Mouse (Mus musculus) right cerebral cortex, adult 2 months (tissue): ENCODE measurements around the gene Mest.
A peak's percentile ranks its signal among the peaks of the same experiment; 100 is the strongest.

ENCODE experiments used
- DNase-seq, 2 experiments: peaks; one replicate each; pipeline ENCODE4 v3.0.0; 2021 to 2022; ENCODE audit warnings: low spot score in 2 of 2

Gene Mest

DNA sequence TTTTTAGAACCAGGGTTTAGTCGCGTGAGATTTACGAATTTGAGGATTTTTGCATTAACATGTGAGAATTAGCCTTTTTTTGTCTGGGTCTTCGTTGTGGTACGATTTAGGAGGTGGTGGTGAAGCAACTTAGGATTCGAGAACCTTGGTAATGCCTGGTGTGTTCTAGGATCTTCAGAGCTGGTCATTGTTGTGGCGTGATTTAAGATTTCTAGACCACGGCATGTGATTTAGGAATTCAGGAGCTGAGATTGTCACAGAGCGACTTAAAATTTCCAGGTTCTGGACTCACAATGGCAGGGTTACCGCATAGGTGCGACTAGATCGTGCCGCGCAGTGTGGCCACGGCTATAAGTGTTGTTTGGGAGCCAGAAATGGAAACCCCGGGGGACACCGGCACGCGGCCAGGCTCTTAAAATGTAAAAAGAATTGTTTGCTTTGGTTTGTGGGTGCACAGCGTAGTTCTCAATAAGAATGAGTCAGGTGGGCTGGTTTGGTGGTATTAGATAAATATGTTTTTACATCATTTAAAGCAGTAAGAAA is 15.2 kb downstream of the Mest start:
- no peak for DNase-seq

DNA sequence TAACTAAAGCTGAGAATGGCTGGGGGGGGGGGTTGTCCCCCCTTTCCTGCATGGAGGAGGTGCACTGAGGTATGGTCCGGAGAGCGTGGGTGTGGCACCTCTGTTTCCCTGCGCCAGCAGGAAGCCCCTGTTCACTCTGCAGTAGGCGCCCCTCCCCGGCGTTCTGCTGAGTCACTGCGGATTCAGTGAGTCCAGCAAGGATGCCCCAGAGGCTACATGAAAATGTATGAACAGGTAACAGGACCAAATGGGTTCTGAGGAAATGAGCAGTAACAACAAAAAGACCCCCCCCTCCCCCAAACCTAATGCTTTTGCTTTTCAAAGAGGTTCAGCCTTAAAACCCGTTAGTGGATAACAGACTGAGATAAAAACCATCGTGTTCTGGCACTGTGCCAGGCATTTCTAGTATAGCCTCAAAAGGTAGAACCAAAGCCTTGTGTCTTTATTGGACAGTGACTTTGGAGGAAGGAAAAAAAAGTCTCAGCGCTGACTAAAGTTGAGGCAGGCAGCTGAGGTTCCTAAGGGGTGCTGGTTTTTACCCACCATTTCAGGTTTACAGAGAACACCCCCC is 15.9 kb downstream of the Mest start:
- DNase-seq: no peak

DNA sequence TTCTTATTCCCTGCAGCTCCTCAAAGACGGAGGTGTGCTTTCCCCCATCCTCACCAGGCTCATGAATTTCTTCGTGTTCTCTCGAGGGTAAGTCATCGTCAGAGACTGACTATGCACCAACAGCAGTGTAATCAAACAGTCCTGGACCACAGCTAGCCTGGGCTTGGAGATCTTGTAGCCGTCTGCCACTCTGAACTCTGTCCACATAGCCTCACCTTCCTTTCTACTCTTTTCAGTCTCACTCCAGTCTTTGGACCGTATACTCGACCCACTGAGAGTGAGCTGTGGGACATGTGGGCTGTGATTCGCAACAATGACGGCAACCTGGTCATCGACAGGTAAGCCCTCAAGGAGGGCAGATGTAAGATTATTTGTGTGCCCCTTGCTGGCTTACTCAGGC is 21.5 kb downstream of the Mest start:
- no peak for DNase-seq

DNA sequence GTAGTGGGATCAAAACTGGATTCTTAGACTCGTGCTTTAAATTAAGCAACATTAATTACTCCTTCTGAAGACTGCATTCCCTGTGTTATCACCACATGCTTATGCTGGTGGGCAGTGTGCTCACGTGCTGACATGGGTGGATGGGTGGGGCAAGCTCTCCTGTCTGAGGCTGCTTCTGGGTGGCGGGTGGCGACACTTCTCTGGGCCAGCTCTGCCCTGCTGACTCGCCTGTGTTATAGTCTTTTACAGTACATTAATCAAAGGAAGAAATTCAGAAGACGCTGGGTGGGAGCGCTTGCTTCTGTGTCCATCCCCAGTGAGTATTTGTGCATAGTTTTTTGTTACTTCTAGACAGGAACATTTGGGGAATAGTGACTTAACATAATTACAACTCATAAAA is 22.2 kb downstream of the Mest start:
- DNase-seq: no peak

DNA sequence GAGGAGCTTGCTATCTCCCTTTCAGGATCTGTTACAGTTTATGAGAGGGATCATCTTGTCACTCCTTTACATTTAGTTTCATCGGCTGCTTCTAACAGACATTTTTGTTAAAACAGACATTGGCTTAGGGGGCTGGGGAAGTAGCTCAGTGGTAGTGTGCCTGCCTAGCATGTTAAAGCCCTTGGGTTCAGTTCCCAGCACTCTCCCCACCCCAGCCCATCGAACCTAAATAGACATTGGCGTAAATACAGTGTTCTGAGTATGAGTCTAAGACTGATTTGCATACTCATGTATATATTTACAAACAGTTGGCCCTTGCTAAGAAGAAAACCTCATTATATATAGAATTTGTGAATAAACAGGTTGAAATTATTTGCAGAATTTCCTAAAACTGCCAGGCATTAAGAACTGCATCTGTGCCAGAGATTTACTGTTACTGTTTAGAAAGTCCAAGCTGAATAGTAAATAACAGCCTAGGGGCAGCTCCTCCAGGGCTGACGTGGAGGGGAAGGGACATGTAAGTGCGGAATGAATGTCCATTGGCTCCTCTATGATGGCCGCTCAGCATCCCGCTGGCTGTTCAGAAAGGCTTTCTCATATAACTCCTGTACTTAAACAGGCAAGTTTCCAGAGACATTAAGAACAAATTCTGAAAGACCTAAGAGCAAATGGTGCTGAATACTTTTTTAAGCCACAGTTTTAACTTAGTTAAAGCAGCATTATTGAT is 24.4 kb downstream of the Mest start:
- DNase-seq: no peak

DNA sequence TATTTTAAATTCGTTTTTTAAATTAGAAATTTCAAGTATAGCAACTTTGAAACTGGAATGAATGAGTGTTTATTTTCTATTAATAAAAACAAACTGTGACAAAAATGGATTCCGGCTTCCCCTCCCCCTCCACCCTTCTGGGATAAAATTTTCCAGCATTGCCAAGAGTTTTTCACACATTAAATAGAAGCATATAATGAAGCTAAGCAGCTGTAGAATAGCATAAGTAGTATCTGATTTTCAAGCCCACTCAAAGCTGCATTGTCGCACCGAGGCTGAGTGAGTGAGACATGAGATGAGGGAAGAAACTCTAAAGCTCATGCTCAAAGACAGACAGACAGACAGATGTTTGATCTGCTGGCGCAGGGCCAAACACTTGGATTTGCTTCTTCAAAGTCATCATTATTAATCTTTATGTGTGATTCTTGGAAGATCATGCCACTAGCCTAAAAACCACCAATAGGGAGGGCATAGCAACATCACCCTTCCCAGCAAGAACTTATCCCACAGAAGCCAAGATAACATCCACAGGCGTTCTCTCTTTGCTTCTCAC is 25.1 kb downstream of the Mest start:
- DNase-seq: peak in 1 of 2 experiments; percentile 37

DNA sequence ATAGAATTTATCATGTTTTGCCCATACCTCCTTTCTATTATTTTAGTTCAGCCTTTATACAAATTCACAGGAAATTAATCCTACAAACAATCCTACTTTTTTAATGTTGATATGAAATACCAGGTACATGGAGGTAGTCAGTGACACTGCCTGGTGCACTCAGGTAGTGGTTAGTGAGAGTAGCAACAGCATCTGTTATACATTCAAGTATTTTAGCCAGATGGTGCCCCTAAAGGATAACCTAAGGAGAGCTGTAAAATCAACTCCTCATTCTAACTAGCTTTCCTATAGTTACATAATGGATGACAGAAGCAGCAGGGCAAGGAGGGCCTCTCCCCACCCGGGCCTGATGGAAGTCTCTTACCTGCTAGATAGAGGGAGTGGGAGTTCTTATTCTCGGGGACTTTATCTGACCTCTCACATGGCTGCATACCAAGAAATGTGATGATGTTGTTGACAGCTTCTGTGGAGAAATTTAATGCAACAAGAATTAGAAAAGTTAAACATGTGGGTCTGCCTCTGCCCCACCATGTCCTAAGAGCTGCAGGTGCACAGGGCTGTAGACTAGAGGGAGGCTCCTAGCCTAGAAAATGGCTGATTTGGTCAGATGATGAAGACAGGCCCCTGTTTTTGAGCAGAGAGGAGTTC is 25.8 kb downstream of the Mest start:
- DNase-seq: no peak

DNA sequence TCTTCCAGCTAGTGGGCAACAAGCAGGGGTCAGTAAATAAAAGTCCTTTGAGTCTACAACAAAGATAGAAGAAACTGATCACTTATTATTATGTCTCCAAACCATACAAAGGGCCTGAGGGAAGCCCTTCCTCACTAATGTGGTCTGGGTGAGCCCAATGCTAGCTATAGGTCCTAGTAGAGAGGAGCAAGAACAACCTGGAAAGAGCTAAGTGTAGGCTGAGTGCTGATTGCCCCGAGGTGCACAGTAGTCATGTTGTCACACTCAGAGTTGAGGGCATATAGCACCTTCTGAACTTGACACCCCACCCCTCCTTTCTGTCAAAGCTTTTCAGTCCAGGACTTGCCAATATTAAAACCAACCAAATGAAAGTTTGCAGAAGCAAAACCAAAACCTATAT is 26.5 kb downstream of the Mest start:
- no peak for DNase-seq

DNA sequence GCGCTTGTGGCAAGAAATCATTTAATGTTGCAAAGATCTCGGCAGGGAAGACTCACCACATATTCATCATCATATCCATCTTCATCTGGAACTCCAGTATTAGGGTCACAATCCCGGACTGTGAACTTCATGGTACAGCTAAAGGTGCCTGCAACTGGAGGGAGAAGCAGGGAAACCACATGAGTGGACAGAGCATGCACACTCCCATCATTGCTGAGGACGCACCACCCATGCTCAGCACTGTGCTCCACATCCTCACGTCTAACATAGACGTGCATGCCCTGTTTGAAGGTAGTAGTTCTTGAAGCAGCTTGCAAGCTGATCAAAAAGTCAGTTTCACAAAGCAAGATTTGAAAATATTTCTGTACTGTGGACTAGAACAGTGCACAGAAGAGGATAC is 27.1 kb downstream of the Mest start:
- DNase-seq: no peak

DNA sequence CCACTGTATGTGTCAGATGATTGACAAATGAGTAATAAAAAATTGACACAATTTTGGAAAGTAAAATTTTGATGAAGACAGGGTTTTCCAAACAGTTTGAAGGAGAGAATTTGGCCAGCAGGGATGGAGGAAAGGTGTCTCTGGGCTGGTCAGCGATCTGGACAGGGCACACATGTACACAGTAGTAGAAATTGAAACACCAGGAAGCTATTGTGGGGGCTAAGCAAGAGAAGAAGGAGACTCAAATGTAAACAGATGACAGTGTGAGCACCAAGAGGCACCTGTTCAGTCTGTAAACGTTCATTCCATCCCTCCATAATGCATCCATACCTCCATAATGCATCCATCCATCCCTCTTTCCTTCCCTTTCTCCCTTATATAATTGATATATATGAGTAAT is 27.9 kb downstream of the Mest start:
- no peak for DNase-seq
